8 mouse cellular contexts compared by ENCODE assay signal in genomic region chr9:7836331-7836730, GRCm38 (mm10). TPM values are rescaled to one million over a fixed set of nuclear protein-coding genes. Genes with fewer than 3 reads are reported as not detected.
DNase-seq lines count a peak whose midpoint lies in the region; ATAC-seq lines count a peak whose summit lies in the region.

No protein-coding gene starts in this region.

- 0% methylated on average over 16 of the region's 16 CpGs for WGBS in hindbrain, embryonic 16.5 days
- WGBS in limb, embryonic 10.5 days, result under 1% methylated on average over 16 of the region's 16 CpGs

- H3K9me3 ChIP-seq in hindbrain, embryonic 16.5 days (ENCODE audit: control insufficient read depth, low read length), result no peaks in the 10 kb centered on the region
- no peaks in the 10 kb centered on the region for H3K9me3 ChIP-seq in limb, embryonic 10.5 days (replicated peaks)

- ATAC-seq in hindbrain, embryonic 16.5 days, result peak; percentile 16

- DNase-seq in left cerebral cortex, adult 18-20 months (ENCODE audit: low spot score in 2 of 2), result peak; percentile 28 to 59
- no peak for DNase-seq in left cerebral cortex, adult 11 months (ENCODE audit: low spot score)
- DNase-seq in cerebellum, postnatal 14 days, result peak; percentile 73 to 75
- DNase-seq in frontal cortex, postnatal 36 days (ENCODE audit: low spot score in 2 of 2), result peak; percentile 42 to 51
- peak; percentile 69 for DNase-seq in limb, embryonic 10.5 days (ENCODE audit: low spot score)
- peak; percentile 59 for DNase-seq in mesoderm, embryonic 11.5 days (ENCODE audit: low read depth, low spot score)
- DNase-seq in spleen, postnatal 14 days (ENCODE audit: low spot score in 2 of 2), result peak; percentile 20 to 35

- H3K4me3 ChIP-seq in hindbrain, embryonic 16.5 days (ENCODE audit: low read length), result peak overlapping the region; percentile 78
- peak overlapping the region; percentile 66 for H3K4me3 ChIP-seq in limb, embryonic 10.5 days

- peak overlapping the region; percentile 78 for H3K4me2 ChIP-seq in hindbrain, embryonic 16.5 days (ENCODE audit: low read length)

- H3K36me3 ChIP-seq in hindbrain, embryonic 16.5 days (ENCODE audit: control insufficient read depth, insufficient read depth, low read length), result 0 out of 2 replicates have a peak, but pooled peaks cover 4% of the 10 kb centered on the region
- peaks cover 33% of the 10 kb centered on the region for H3K36me3 ChIP-seq in limb, embryonic 10.5 days

- no peaks in the 10 kb centered on the region for H3K27me3 ChIP-seq in hindbrain, embryonic 16.5 days (replicated peaks; ENCODE audit: control insufficient read depth, insufficient read depth, low read length)
- no peaks in the 10 kb centered on the region for H3K27me3 ChIP-seq in limb, embryonic 10.5 days (ENCODE audit: low read depth, poor library complexity, severe bottlenecking)

- H3K27ac ChIP-seq in hindbrain, embryonic 16.5 days (ENCODE audit: low read depth, low read length), result peak overlapping the region; percentile 99
- H3K27ac ChIP-seq in limb, embryonic 10.5 days, result peak overlapping the region; percentile 96

- H3K4me1 ChIP-seq in hindbrain, embryonic 16.5 days (ENCODE audit: control insufficient read depth, insufficient read depth, low read depth, low read length), result peaks cover 24% of the 10 kb centered on the region
- peaks cover 12% of the 10 kb centered on the region; the same call in 1 of the 2 replicates for H3K4me1 ChIP-seq in limb, embryonic 10.5 days

- peak overlapping the region; percentile 88 for H3K9ac ChIP-seq in hindbrain, embryonic 16.5 days (ENCODE audit: low read depth, low read length)

RNA-seq across cellular contexts. Expression of gene Birc2, which starts 0.5 kb away (rescaled TPM):
- 10 to 100 TPM; 34.9 to 36.6 TPM for total RNA-seq in left cerebral cortex, adult 18-20 months (2021)
- 35.4 and 43.5 TPM in 2 replicates for polyA plus RNA-seq in hindbrain, embryonic 16.5 days (2015; fragmentation: Nextera tagmentation; extraction: Ambion mirVana)
- 26.8 and 37.6 TPM in 2 replicates for polyA plus RNA-seq in limb, embryonic 10.5 days (2016; fragmentation: Nextera tagmentation; extraction: Ambion mirVana)

RNA-seq across cellular contexts. Expression of gene Birc3, which starts 36.7 kb away (rescaled TPM):
- total RNA-seq in left cerebral cortex, adult 18-20 months (2021), result 1 to 10 TPM; 2.0 to 2.7 TPM
- 1.8 and 2.9 TPM in 2 replicates for polyA plus RNA-seq in hindbrain, embryonic 16.5 days (2015; fragmentation: Nextera tagmentation; extraction: Ambion mirVana)
- 7.4 and 8.2 TPM in 2 replicates for polyA plus RNA-seq in limb, embryonic 10.5 days (2016; fragmentation: Nextera tagmentation; extraction: Ambion mirVana)
